Mouse (Mus musculus) cerebellum, adult (tissue): ENCODE measurements around the gene Ncdn.

Experiments used
- ATAC-seq: cut with Nextera tagmentation; 2 replicates; pipeline ENCODE4 v1.9.2; 2017; ENCODE audit warnings: mild to moderate bottlenecking, moderate library complexity, mixed read lengths; ENCODE audit not compliant: insufficient number of reproducible peaks, low FRiP score, low TSS enrichment

The Ncdn gene

GRCm38 (mm10) chr4:126754231-126754611 is 983 bp upstream of the Ncdn start:
- no peak for ATAC-seq

DNA sequence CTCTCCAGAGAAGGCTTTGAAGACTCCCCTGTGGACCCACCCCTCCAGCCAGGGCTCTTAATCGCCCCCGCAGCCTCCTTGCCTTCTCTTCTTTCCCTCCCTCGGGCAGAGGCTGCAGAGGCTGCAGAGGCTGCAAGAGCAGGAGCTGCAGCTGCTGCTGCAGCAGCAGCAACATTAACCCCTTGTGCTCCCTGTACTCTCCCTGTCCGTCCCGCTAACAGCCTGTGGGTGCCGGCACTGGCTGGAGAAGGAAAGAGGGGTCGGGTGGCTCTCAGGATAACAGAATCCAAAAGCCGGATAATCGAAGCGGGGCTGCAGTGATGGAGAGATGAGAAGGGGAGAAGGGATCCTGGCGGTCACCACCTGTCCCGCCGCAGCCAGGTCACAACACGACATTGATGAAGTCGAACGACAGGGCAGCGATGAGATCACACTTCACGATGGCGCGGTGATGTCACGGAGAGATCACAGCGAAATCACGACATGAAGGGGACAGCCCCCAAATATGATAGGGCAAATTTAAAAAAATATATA is 563 bp downstream of the Ncdn start:
- ATAC-seq = no peak

DNA sequence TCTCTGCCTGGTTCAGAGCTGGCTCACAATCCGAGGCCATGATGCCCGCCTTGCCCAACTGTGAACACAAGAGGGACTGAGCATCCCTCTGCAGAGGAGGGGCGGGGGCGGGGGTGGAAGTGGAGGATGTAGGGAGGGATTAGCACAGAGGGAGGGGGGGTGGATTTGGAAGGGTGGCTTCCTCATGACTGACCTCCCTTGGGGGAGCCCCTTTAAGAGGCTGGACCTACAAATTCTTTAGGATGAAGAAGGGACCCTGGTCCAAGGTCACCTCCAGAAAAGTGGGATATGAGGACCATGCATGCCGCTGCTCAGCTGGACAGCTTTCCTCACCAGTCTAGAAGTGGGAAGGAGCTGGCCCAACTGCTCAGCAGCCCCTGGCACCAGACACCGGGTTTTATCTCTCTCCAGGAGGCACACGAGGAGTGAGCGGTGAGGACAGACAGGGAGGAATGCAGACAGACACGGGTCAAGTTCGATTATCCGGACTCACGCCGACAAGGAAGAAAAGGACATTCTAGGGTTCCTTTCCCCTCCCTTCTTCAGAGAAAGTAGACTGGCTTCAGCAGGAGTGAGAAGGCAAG is 1.1 kb downstream of the Ncdn start:
- no peak for ATAC-seq

GRCm38 (mm10) chr4:126751556-126752023 is 1.6 kb downstream of the Ncdn start:
- no peak for ATAC-seq

DNA sequence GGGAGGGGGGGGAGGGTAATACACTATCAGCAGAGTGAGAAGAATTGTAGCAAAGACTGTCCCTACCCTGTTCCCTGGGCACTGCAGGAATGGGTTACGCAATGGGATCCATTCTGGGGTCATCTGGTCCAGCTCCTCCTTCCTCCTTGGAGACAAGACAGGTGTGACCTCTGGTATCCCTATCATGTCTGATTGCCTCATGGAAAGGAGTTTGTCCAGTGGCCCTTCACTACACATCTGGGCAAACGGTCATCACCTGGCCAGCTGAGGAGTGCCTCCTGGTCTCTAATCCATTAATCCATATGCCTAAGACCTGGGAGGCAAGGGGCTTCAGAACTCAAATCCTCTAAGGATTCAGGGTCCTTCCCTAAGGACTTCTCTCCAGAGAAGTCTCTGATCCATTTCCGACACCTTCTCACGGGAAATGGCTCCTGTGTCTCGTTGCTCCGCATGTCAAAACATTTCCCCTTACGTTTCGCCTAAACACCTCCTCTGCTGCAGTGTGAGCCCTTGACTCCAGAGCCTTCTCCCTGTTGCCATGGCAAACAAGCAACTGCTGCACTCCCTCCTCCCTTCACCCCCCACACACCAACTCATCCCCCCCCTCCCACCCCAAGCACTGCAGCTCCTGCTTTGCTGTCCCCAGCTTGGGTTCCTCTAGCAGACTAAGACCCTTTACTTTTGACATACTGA is 2.2 kb downstream of the Ncdn start:
- ATAC-seq = no peak

GRCm38 (mm10) chr4:126750046-126750683 is 3.1 kb downstream of the Ncdn start:
- ATAC-seq = no peak

GRCm38 (mm10) chr4:126749553-126749952 is 3.7 kb downstream of the Ncdn start:
- no peak for ATAC-seq

- no peak for ATAC-seq
Observed at GRCm38 (mm10) chr4:126748381-126748780, 4.9 kb downstream of the Ncdn start.

- no peak for ATAC-seq
Observed at GRCm38 (mm10) chr4:126746194-126746840, 6.9 kb downstream of the Ncdn start.

DNA sequence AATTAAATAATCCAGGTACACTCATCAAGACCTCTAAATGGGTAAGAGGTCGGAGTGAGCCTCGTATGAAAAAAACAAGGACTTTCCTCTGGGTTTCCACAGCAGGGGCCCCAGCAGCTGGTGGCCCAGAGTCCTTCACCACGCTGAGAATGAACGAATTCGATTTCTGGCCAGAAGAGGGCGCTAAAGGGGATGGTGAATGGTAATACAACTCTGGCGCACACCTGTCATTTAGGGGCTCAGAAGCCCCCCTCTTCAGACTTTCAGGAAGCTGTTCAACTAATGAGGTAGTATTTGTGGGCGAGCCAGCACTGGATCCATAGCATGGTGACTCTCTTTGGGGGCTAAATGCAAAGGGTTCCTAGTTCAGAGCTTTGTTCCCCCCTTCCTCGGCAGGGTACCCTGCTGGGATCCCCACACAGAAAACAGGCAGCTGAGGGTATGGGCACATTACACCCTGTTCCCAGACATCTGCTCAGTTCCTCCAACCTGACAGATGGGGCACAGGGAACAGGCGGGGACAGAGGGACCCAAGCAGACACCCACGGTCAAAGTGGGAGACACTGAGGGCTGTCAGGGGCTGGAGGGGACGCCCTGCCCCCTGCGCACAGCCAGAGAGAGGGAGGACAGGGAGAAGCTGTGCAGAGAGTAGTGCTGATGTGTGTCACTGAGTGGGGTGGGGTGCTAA is 7.6 kb downstream of the Ncdn start:
- ATAC-seq = no peak

- ATAC-seq = no peak
Observed at GRCm38 (mm10) chr4:126744831-126745230, 8.4 kb downstream of the Ncdn start.

DNA sequence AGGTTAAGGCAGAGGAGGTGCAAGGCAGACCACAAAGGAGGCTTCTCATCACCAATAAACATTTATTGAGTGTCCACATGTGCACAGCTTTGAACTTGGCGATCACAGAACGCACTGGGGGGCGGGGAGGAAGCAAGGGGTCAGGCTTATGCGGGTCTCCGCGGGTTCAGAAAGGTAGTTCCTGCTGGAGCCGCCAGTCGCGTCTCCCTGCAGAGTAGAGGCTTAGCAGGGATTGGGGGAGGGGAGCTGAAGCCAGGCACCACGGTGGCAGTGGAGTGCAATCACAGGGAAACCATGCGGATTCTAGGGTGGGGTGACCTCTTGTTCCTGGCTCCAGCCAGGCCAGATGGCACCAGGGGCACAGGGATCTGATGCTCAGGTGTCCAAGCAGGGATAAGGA is 9.5 kb downstream of the Ncdn start:
- ATAC-seq = no peak

GRCm38 (mm10) chr4:126742976-126743375 is 10.3 kb downstream of the Ncdn start:
- no peak for ATAC-seq

GRCm38 (mm10) chr4:126741448-126741847 is 11.8 kb downstream of the Ncdn start:
- peak; percentile 49; the same call in 1 of the 2 replicates for ATAC-seq

DNA sequence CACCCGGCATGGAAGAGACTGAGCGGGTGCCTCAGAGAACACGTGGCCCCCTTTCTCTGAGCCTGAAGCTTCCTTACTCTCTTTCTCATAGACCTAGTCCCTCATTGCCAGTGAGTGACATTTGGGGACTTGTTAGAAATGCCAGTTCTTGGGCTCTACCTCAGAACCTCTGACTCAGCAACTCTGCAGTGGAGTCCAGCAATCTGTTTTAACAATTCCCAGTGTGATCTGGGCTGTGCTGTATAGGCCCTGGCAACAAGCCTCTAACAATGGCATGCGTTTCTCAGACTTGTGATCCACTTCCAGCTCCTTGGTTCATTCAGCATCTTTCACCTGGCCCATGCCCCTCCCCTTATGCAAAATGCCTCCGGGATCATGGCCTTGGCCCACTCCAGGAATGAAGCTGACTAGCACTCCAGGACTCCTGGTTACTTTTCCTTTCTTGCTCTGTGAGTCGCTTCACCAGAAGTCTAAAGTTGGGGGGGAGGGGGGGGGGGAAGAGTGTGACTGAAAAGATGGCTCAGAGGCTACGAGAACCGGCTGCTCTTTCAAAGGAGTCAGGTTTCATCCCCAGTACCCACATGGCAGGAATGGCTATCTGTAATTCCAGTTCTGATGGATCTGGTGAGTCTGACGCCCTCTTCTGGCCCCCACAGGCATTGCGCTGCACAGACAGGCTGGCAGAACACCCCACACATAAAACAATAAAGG is 13.1 kb downstream of the Ncdn start:
- no peak for ATAC-seq

DNA sequence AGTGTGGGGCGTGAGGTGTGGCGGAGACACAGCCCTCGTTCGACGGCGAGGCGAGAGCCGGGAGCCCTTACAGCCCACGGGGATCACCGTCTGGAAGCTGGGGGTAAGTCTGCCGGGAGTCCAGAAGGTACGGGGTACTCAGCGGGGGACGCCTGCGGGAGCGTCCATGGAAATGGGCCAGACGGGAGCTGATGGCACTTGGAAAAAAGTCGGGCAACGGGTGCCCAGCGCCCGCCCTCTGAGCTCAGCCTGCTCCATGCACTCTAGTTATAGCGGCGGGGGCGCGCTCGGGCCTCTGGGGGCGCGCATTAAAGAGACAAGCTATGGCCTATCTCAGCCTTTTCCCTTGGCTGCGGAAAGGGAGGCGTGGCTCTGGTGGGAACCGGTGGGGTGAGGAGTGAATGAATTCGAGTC is 17.2 kb downstream of the Ncdn start, which contains the start of gene Tfap2e:
Tfap2e (minus strand) TSS at position 240 of the 414 bp plus-strand sequence.
- ATAC-seq = no peak

- ATAC-seq = no peak
Observed at GRCm38 (mm10) chr4:126735382-126736000, 17.7 kb downstream of the Ncdn start.

DNA sequence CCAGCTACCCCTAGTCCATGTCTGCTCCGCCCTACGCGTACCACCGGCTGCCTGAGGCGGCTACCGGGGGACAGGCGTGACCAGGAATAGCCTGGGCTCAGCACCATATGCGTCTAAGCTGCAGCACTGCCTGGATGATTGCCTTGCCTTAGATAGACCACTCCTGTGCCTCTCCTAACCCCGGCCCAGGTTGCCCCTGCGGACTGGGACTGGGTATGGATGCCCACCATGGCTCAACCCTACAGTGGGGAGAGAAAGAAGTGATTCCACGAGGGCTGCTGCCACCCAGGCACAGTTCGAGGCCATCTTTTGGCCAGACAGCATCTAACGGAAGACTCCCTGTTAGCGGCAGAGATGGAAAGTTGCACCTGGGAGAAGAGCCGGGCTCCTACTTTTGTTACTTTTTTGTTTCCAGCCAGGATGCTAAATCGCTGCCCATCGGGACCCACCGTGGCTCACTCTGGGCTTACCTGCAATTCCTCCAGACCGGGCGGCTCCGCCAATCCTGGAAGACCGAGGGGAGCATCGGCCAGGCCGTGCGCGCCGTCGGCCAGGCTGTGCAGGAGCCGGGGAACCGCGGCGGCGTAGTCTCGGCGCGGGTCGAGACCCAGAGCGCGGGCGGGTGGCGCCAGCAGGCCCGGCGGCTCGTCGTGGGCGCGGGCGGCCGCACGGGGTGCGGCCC is 18.4 kb downstream of the Ncdn start:
- no peak for ATAC-seq
